Mouse (Mus musculus) heart, postnatal 0 days (tissue): ENCODE measurements at regions not wholly inside any gene's neighbourhood (a gene's known extent, or its start where the extent isn't known, plus 50 kb on each side); places are given as distances from the start of the nearest gene placed in this dataset.
"Not testable (repeated sequence)": the region's sequence is repeated elsewhere in the genome, so short reads cannot be mapped to it uniquely, and the experiment has no call there.

Source experiments
- CTCF ChIP-seq: IDR thresholded peaks from 2 replicates; pipeline ENCODE4 v1.5.1; 2016; ENCODE audit warnings: antibody characterized with exemption, control low read depth, low read depth
- EP300 ChIP-seq: IDR thresholded peaks from 2 replicates; pipeline ENCODE4 v1.6.1; 2016; ENCODE audit warnings: antibody characterized with exemption, low read depth

GRCm38 (mm10) chr8:20556501-20557181, 58.1 kb upstream of the Gm21119 start:
- TF ChIP-seq CTCF, EP300: not testable (repeated sequence)
